Mouse (Mus musculus) C2C12 (cell line): Measurements from ENCODE around the gene Pabpn1.

ENCODE experiments used
- CEBPB ChIP-seq: IDR thresholded peaks from one replicate; pipeline ENCODE4 v1.6.1; 2011; ENCODE audit warnings: low read depth, mild to moderate bottlenecking, control low read depth, moderate library complexity
- CTCF ChIP-seq: IDR thresholded peaks from one replicate; pipeline ENCODE4 v1.5.1; 2011; ENCODE audit not compliant: control insufficient read depth, insufficient read depth, insufficient read length
- MYOG ChIP-seq: IDR thresholded peaks from one replicate; pipeline ENCODE4 v1.6.1; 2011; ENCODE audit not compliant: control insufficient read depth, insufficient read length; ENCODE audit errors: extremely low read depth

- TF ChIP-seq CTCF (no peak), CEBPB (no peak), MYOG (no peak)
These were observed 20.6 kb downstream of the Pabpn1 start, which contains the start of gene Slc22a17 for GRCm38 (mm10) chr14:54912886-54913285.
